Mouse (Mus musculus) forebrain, postnatal 0 days (tissue): Measurements from ENCODE around the gene Rpl28. TPM values are rescaled to one million over a fixed set of nuclear protein-coding genes. Genes with fewer than 3 reads are reported as not detected.

Source experiments
- ATAC-seq: fragments of 200-750 bp; cut with Nextera tagmentation; 2 replicates; pipeline ENCODE4 v1.8.0; 2017; ENCODE audit warnings: mild to moderate bottlenecking, moderate library complexity
- DNase-seq: peaks from one replicate; pipeline ENCODE4 v3.0.0-alpha.2; 2015
- H3K27ac ChIP-seq: fragments of 300-500 bp; sonication (generic); 2 replicates; pipeline ENCODE4 v1.5.1; 2014; ENCODE audit warnings: low read depth, mild to moderate bottlenecking, antibody characterized with exemption, low read length, moderate library complexity, mixed read lengths
- H3K27me3 ChIP-seq: fragments of 300-500 bp; sonication (generic); 2 replicates; pipeline ENCODE4 v1.6.1; 2014; ENCODE audit warnings: mild to moderate bottlenecking, low read length, mixed read lengths; ENCODE audit not compliant: insufficient read depth
- H3K36me3 ChIP-seq: fragments of 300-500 bp; sonication (generic); 2 replicates; pipeline ENCODE4 v1.6.1; 2014; ENCODE audit warnings: mild to moderate bottlenecking, moderate library complexity; ENCODE audit not compliant: insufficient read depth
- H3K4me1 ChIP-seq: fragments of 300-500 bp; sonication (generic); 2 replicates; pipeline ENCODE4 v1.6.1; 2014; ENCODE audit warnings: antibody characterized with exemption; ENCODE audit not compliant: insufficient read depth
- H3K4me2 ChIP-seq: fragments of 300-500 bp; sonication (generic); 2 replicates; pipeline ENCODE4 v1.6.1; 2014; ENCODE audit warnings: low read depth, mild to moderate bottlenecking, moderate library complexity
- H3K4me3 ChIP-seq: fragments of 300-500 bp; sonication (generic); 2 replicates; pipeline ENCODE4 v1.5.1; 2014; ENCODE audit warnings: low read depth, low read length, mixed read lengths
- H3K9ac ChIP-seq: fragments of 300-500 bp; sonication (generic); 2 replicates; pipeline ENCODE4 v1.6.1; 2014; ENCODE audit warnings: mild to moderate bottlenecking
- H3K9me3 ChIP-seq: fragments of 300-500 bp; sonication (generic); 2 replicates; pipeline ENCODE4 v1.6.1; 2016; ENCODE audit warnings: low read length
- CTCF ChIP-seq: sonication (generic); IDR thresholded peaks from 2 replicates; pipeline ENCODE4 v1.5.1; 2016; ENCODE audit warnings: antibody characterized with exemption, control low read depth, low read depth
- WGBS: fragments of 180-500 bp; shearing (Covaris S2); extraction: QIAGEN DNeasy Blood & Tissue Kit; methylation state at CpG from one replicate; pipeline ENCODE4 v1.1.7; 2014; 5-methylcytosine and 5-hydroxymethylcytosine counted together
- polyA plus RNA-seq: library from polyadenylated mRNA; unstranded; fragments of >200 nt; fragmentation: Nextera tagmentation; extraction: Ambion mirVana; gene quantifications from 2 replicates; pipeline ENCODE4 v1.2.1, GENCODE M21; 2015
- total RNA-seq: library from RNA; depleted of rRNA; stranded (reverse); fragments of >200 nt; gene quantifications from 2 replicates; pipeline ENCODE4 v1.2.3, GENCODE M21; 2014

The Rpl28 gene
- total and polyA plus RNA-seq, 2 experiments from 2014 or later, result 161 to 313 TPM

- TF ChIP-seq CTCF, result no peak
- WGBS, result 7% methylated on average over 34 of the region's 34 CpGs
- Histone ChIP-seq H3K36me3 (peaks cover 7% of the 10 kb centered on the region; the same call in 1 of the 2 replicates), H3K9ac (peak overlapping the region; percentile 73), H3K27ac (peak overlapping the region; percentile 73), H3K4me3 (peak overlapping the region; percentile 58), H3K4me2 (peak overlapping the region; percentile 83), H3K4me1 (0 out of 2 replicates have a peak, but pooled peaks cover 6% of the 10 kb centered on the region), H3K27me3 (no peaks in the 10 kb centered on the region), H3K9me3 (no peaks in the 10 kb centered on the region)
- no peak for DNase-seq
- no peak; the same call in 1 of the 2 replicates for ATAC-seq
These were observed 43.1 kb downstream of the Rpl28 start for GRCm38 (mm10) chr7:4835631-4836327.

- Histone ChIP-seq H3K4me1 (0 out of 2 replicates have a peak, but pooled peaks cover 6% of the 10 kb centered on the region), H3K36me3 (peaks cover 5% of the 10 kb centered on the region; the same call in 1 of the 2 replicates), H3K9me3 (no peaks in the 10 kb centered on the region), H3K4me2 (peak overlapping the region; percentile 83), H3K27me3 (no peaks in the 10 kb centered on the region), H3K9ac (peak overlapping the region; percentile 73), H3K27ac (peak overlapping the region; percentile 73), H3K4me3 (peak overlapping the region; percentile 58)
- peak; percentile 94 for ATAC-seq
- peak; percentile 71 for TF ChIP-seq CTCF
- DNase-seq, result peak; percentile 75
- under 1% methylated on average over 51 of the region's 51 CpGs for WGBS
These were observed 43.7 kb downstream of the Rpl28 start for GRCm38 (mm10) chr7:4836351-4836792.

GRCm38 (mm10) chr7:4837639-4838038 is 45.0 kb downstream of the Rpl28 start:
- DNase-seq, result no peak
- TF ChIP-seq CTCF, result no peak
- Histone ChIP-seq H3K4me3 (no peak overlapping the region), H3K4me1 (0 out of 2 replicates have a peak, but pooled peaks cover 16% of the 10 kb centered on the region), H3K27ac (no peak overlapping the region), H3K27me3 (no peaks in the 10 kb centered on the region), H3K36me3 (no peaks in the 10 kb centered on the region; the same call in 1 of the 2 replicates), H3K9me3 (no peaks in the 10 kb centered on the region), H3K4me2 (no peak overlapping the region), H3K9ac (no peak overlapping the region)
- WGBS, result 23% methylated on average over 1 of the region's 1 CpGs
- ATAC-seq, result no peak

GRCm38 (mm10) chr7:4842077-4842476 is 49.4 kb downstream of the Rpl28 start:
- H3K4me2 ChIP-seq, result peak overlapping the region; percentile 87
- H3K36me3 ChIP-seq, result no peaks in the 10 kb centered on the region
- H3K4me3 ChIP-seq, result peak overlapping the region; percentile 55
- no peaks in the 10 kb centered on the region for H3K9me3 ChIP-seq
- WGBS, result 44% methylated on average over 5 of the region's 5 CpGs
- H3K4me1 ChIP-seq, result 0 out of 2 replicates have a peak, but pooled peaks cover 15% of the 10 kb centered on the region
- peak; percentile 3; the same call in 1 of the 2 replicates for ATAC-seq
- no peak for TF ChIP-seq CTCF
- H3K27ac ChIP-seq, result peak overlapping the region; percentile 82; the same call in 1 of the 2 replicates
- no peaks in the 10 kb centered on the region for H3K27me3 ChIP-seq
- DNase-seq, result peak; percentile 36
- 0 out of 2 replicates have a peak overlapping the region, but pooled peaks have one; percentile 63 for H3K9ac ChIP-seq

- Histone ChIP-seq H3K9me3 (no peaks in the 10 kb centered on the region), H3K27me3 (no peaks in the 10 kb centered on the region), H3K9ac (peak overlapping the region; percentile 63), H3K4me3 (peak overlapping the region; percentile 55), H3K4me1 (0 out of 2 replicates have a peak, but pooled peaks cover 15% of the 10 kb centered on the region), H3K4me2 (peak overlapping the region; percentile 87), H3K27ac (peak overlapping the region; percentile 82), H3K36me3 (no peaks in the 10 kb centered on the region)
- TF ChIP-seq CTCF, result no peak
- under 1% methylated on average over 16 of the region's 16 CpGs for WGBS
- ATAC-seq (peak; percentile 47), DNase-seq (peak; percentile 65)
These were observed 50.0 kb downstream of the Rpl28 start for GRCm38 (mm10) chr7:4842634-4843131.

DNA sequence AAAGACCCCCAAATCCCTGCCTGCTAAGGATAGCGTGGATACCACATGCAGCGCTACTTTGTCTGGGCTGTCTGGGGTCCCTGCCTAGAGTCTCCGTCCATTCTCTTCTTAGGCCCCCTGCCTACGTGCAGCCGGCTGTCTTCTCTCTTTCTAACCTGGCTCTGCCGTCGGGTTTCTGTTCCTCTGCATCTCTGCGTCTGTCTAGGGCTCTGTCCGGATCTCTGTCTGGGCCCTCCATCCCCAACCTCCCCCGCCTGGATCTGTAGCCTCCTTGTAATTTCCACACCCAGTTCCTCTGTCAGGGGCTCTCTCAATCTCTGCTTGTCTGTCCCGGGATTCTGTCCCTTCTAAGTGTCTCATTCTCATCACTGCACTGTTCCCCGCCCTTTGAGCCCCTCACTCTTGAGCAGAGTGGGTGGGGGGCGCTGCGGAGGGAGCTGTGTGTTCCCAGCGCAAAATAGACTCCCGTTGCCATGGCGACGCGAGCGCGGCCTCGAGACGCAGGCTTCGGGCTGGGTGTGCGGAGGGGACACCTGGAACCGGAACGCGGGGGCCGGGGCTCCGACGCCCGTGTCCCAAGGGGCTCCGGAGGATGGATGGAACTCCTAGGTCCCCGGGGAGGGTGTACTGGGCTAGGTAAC is 51.0 kb downstream of the Rpl28 start:
- 1% methylated on average over 34 of the region's 34 CpGs for WGBS
- H3K4me3 ChIP-seq, result peak overlapping the region; percentile 55
- peak overlapping the region; percentile 87 for H3K4me2 ChIP-seq
- H3K27me3 ChIP-seq, result no peaks in the 10 kb centered on the region
- peak; percentile 48 for TF ChIP-seq CTCF
- peak overlapping the region; percentile 63 for H3K9ac ChIP-seq
- H3K27ac ChIP-seq, result peak overlapping the region; percentile 82
- H3K4me1 ChIP-seq, result 0 out of 2 replicates have a peak, but pooled peaks cover 15% of the 10 kb centered on the region
- peak; percentile 94 for DNase-seq
- H3K36me3 ChIP-seq, result no peaks in the 10 kb centered on the region
- peak; percentile 62 for ATAC-seq
- H3K9me3 ChIP-seq, result no peaks in the 10 kb centered on the region
